Mouse (Mus musculus) heart, embryonic 11.5 days (tissue): Measurements from ENCODE around the gene Adgrl2. TPM values are rescaled to one million over a fixed set of nuclear protein-coding genes. Genes with fewer than 3 reads are reported as not detected.
A peak's percentile ranks its signal among the peaks of the same experiment; 100 is the strongest.

Experiments
- ATAC-seq: fragments of 200-750 bp; cut with Nextera tagmentation; replicated peaks from 2 replicates; pipeline ENCODE4 v1.8.0; 2017; ENCODE audit warnings: moderate library complexity; ENCODE audit not compliant: insufficient number of reproducible peaks, low FRiP score, low TSS enrichment
- H3K27ac ChIP-seq: fragments of 300-500 bp; sonication (generic); 2 replicates; pipeline ENCODE4 v1.5.1; 2014; ENCODE audit warnings: mild to moderate bottlenecking, low read depth, low read length
- H3K27me3 ChIP-seq: fragments of 300-500 bp; sonication (generic); 2 replicates; pipeline ENCODE4 v1.6.1; 2014; ENCODE audit warnings: mild to moderate bottlenecking, low read length, mixed read lengths; ENCODE audit not compliant: control insufficient read depth, insufficient read depth
- H3K36me3 ChIP-seq: fragments of 300-500 bp; sonication (generic); 2 replicates; pipeline ENCODE4 v1.6.1; 2014; ENCODE audit warnings: mild to moderate bottlenecking, low read length, moderate library complexity, mixed read lengths; ENCODE audit not compliant: control insufficient read depth, insufficient read depth
- H3K4me1 ChIP-seq: fragments of 300-500 bp; sonication (generic); 2 replicates; pipeline ENCODE4 v1.6.1; 2014; ENCODE audit warnings: low read length; ENCODE audit not compliant: control insufficient read depth, insufficient read depth
- H3K4me2 ChIP-seq: fragments of 300-500 bp; sonication (generic); 2 replicates; pipeline ENCODE4 v1.6.1; 2014; ENCODE audit warnings: mild to moderate bottlenecking, moderate library complexity
- H3K4me3 ChIP-seq: fragments of 300-500 bp; sonication (generic); 2 replicates; pipeline ENCODE4 v1.5.1; 2014; ENCODE audit warnings: low read depth, low read length
- H3K9ac ChIP-seq: fragments of 300-500 bp; sonication (generic); 2 replicates; pipeline ENCODE4 v1.6.1; 2014; ENCODE audit warnings: mild to moderate bottlenecking, low read depth, low read length, moderate library complexity
- H3K9me3 ChIP-seq: fragments of 300-500 bp; sonication (generic); replicated peaks from 2 replicates; pipeline ENCODE4 v1.6.1; 2016; ENCODE audit warnings: low read length; ENCODE audit not compliant: control insufficient read depth
- WGBS: fragments of 180-500 bp; shearing (Covaris S2); extraction: QIAGEN DNeasy Blood & Tissue Kit; methylation state at CpG from one replicate; pipeline ENCODE4 v1.1.7; 2014; ENCODE audit not compliant: insufficient replicate concordance; 5-methylcytosine and 5-hydroxymethylcytosine counted together
- polyA plus RNA-seq: library from polyadenylated mRNA; unstranded; fragments of >200 nt; fragmentation: Nextera tagmentation; extraction: Ambion mirVana; gene quantifications from 2 replicates; pipeline ENCODE4 v1.2.1, GENCODE M21; 2014

Adgrl2 gene
- polyA plus RNA-seq, 1 experiment from 2014 or later, result 37.3 TPM

- no peak for ATAC-seq
- no peaks in the 10 kb centered on the region for H3K4me1 ChIP-seq
- WGBS, result 62% methylated on average over 5 of the region's 5 CpGs
Measured at GRCm38 (mm10) chr3:148871792-148872464, 118.4 kb downstream of the Adgrl2 start.

GRCm38 (mm10) chr3:148867618-148868017, 122.7 kb downstream of the Adgrl2 start:
- Histone ChIP-seq H3K9me3 (no peaks in the 10 kb centered on the region), H3K4me1 (peaks cover 3% of the 10 kb centered on the region; the same call in 1 of the 2 replicates), H3K4me3 (no peak overlapping the region), H3K27ac (no peak overlapping the region), H3K4me2 (no peak overlapping the region), H3K9ac (no peak overlapping the region), H3K27me3 (no peaks in the 10 kb centered on the region), H3K36me3 (0 out of 2 replicates have a peak, but pooled peaks cover 3% of the 10 kb centered on the region)
- no peak for ATAC-seq
- WGBS, result 45% methylated on average over 8 of the region's 8 CpGs

More at GRCm38 (mm10) chr3:148871792-148872464, 118.4 kb downstream of the Adgrl2 start:
- Histone ChIP-seq H3K36me3 (no peaks in the 10 kb centered on the region), H3K9me3 (no peaks in the 10 kb centered on the region), H3K9ac (no peak overlapping the region), H3K27me3 (no peaks in the 10 kb centered on the region), H3K4me3 (no peak overlapping the region), H3K4me2 (no peak overlapping the region), H3K27ac (no peak overlapping the region)

GRCm38 (mm10) chr3:148866633-148867032, 123.7 kb downstream of the Adgrl2 start:
- Histone ChIP-seq H3K9me3 (no peaks in the 10 kb centered on the region), H3K9ac (no peak overlapping the region), H3K4me2 (peak overlapping the region; percentile 32; the same call in 1 of the 2 replicates), H3K4me3 (no peak overlapping the region), H3K4me1 (peaks cover 3% of the 10 kb centered on the region; the same call in 1 of the 2 replicates), H3K36me3 (0 out of 2 replicates have a peak, but pooled peaks cover 3% of the 10 kb centered on the region), H3K27ac (no peak overlapping the region), H3K27me3 (no peaks in the 10 kb centered on the region)
- 78% methylated on average over 5 of the region's 5 CpGs for WGBS
- ATAC-seq, result no peak

- H3K27ac ChIP-seq, result peak overlapping the region; percentile 35; the same call in 1 of the 2 replicates
- 0 out of 2 replicates have a peak, but pooled peaks cover 3% of the 10 kb centered on the region for H3K36me3 ChIP-seq
- no peaks in the 10 kb centered on the region for H3K9me3 ChIP-seq
- H3K4me2 ChIP-seq, result peak overlapping the region; percentile 32
- no peaks in the 10 kb centered on the region for H3K27me3 ChIP-seq
- ATAC-seq, result no peak
- 57% methylated on average over 7 of the region's 7 CpGs for WGBS
- no peak overlapping the region for H3K4me3 ChIP-seq
- H3K9ac ChIP-seq, result 0 out of 2 replicates have a peak overlapping the region, but pooled peaks have one; percentile 5
- peaks cover 3% of the 10 kb centered on the region; the same call in 1 of the 2 replicates for H3K4me1 ChIP-seq
Measured at GRCm38 (mm10) chr3:148866053-148866452, 124.3 kb downstream of the Adgrl2 start.

GRCm38 (mm10) chr3:148865234-148865633, 125.1 kb downstream of the Adgrl2 start:
- ATAC-seq, result no peak
- Histone ChIP-seq H3K4me3 (no peak overlapping the region), H3K36me3 (0 out of 2 replicates have a peak, but pooled peaks cover 3% of the 10 kb centered on the region), H3K4me1 (peaks cover 3% of the 10 kb centered on the region; the same call in 1 of the 2 replicates), H3K27ac (no peak overlapping the region), H3K27me3 (no peaks in the 10 kb centered on the region), H3K4me2 (no peak overlapping the region), H3K9ac (no peak overlapping the region), H3K9me3 (no peaks in the 10 kb centered on the region)
- 77% methylated on average over 7 of the region's 7 CpGs for WGBS

- Histone ChIP-seq H3K9ac (no peak overlapping the region), H3K4me3 (no peak overlapping the region), H3K4me2 (no peak overlapping the region), H3K9me3 (no peaks in the 10 kb centered on the region), H3K4me1 (peaks cover 3% of the 10 kb centered on the region; the same call in 1 of the 2 replicates), H3K27ac (no peak overlapping the region), H3K36me3 (0 out of 2 replicates have a peak, but pooled peaks cover 3% of the 10 kb centered on the region), H3K27me3 (no peaks in the 10 kb centered on the region)
- no peak for ATAC-seq
- WGBS, result 75% methylated on average over 7 of the region's 7 CpGs
Measured at GRCm38 (mm10) chr3:148861860-148862259, 128.5 kb downstream of the Adgrl2 start.

- H3K4me1 ChIP-seq, result peaks cover 5% of the 10 kb centered on the region
- peak overlapping the region; percentile 42; the same call in 1 of the 2 replicates for H3K4me2 ChIP-seq
- WGBS, result 44% methylated on average over 12 of the region's 12 CpGs
- H3K9ac ChIP-seq, result no peak overlapping the region
- no peak overlapping the region for H3K27ac ChIP-seq
- no peak overlapping the region for H3K4me3 ChIP-seq
- peaks cover 13% of the 10 kb centered on the region for H3K36me3 ChIP-seq
- H3K27me3 ChIP-seq, result no peaks in the 10 kb centered on the region
- no peak for ATAC-seq
- H3K9me3 ChIP-seq, result no peaks in the 10 kb centered on the region
Measured at GRCm38 (mm10) chr3:148854306-148854910, 135.9 kb downstream of the Adgrl2 start.

- Histone ChIP-seq H3K4me2 (no peak overlapping the region), H3K4me1 (peaks cover 5% of the 10 kb centered on the region), H3K27me3 (no peaks in the 10 kb centered on the region), H3K27ac (no peak overlapping the region), H3K9me3 (no peaks in the 10 kb centered on the region), H3K36me3 (peaks cover 13% of the 10 kb centered on the region), H3K9ac (no peak overlapping the region), H3K4me3 (no peak overlapping the region)
- ATAC-seq, result no peak
- WGBS, result 38% methylated on average over 8 of the region's 8 CpGs
Measured at GRCm38 (mm10) chr3:148853372-148853771, 137.0 kb downstream of the Adgrl2 start.
